ENCODE assay signal across 8 mouse cellular contexts in genomic region chr4:125850300-125850699, GRCm38 (mm10).
DNase-seq lines count a peak whose midpoint lies in the region; ATAC-seq and TF ChIP-seq lines count a peak whose summit lies in the region.

No protein-coding gene starts in this region.

- no peaks in the 10 kb centered on the region for H3K27me3 ChIP-seq in midbrain, embryonic 14.5 days (ENCODE audit: control insufficient read depth, insufficient read depth, low read length)

- H3K9ac ChIP-seq in midbrain, embryonic 14.5 days (replicated peaks; ENCODE audit: low read length) = no peak overlapping the region

- no peak for ATAC-seq in midbrain, embryonic 14.5 days (ENCODE audit: low FRiP score, low TSS enrichment)

- H3K4me2 ChIP-seq in midbrain, embryonic 14.5 days (ENCODE audit: low read length) = no peak overlapping the region

- peak; percentile 60 for TF ChIP-seq CTCF in gastrocnemius, adult 2 months (IDR thresholded peaks at IDR 0.05)

- H3K9me3 ChIP-seq in midbrain, embryonic 14.5 days (ENCODE audit: control insufficient read depth, low read length) = no peaks in the 10 kb centered on the region

- DNase-seq in gastrocnemius, adult 2 months = peak; percentile 46
- DNase-seq in gastrocnemius, postnatal 25 days = no peak
- peak; percentile 41 for DNase-seq in 3T3-L1 (ENCODE audit: low read depth, low spot score)
- DNase-seq in adrenal gland, adult 2 months = peak; percentile 68
- DNase-seq in embryo, embryonic 11 days = peak; percentile 64
- DNase-seq in layer of hippocampus, adult 9-11 months = peak; percentile 33
- peak; percentile 83 for DNase-seq in midbrain, embryonic 14.5 days
- peak; percentile 23 for DNase-seq in thymus, postnatal 25 days

- H3K4me1 ChIP-seq in midbrain, embryonic 14.5 days (ENCODE audit: control insufficient read depth, insufficient read depth, low read length) = no peaks in the 10 kb centered on the region

- intact Hi-C loops in gastrocnemius, adult 2 months (cut with DNase I) = no loop called here

- no peaks in the 10 kb centered on the region for H3K36me3 ChIP-seq in midbrain, embryonic 14.5 days (ENCODE audit: control insufficient read depth, insufficient read depth, low read length)

- WGBS in midbrain, embryonic 14.5 days = 3% methylated on average over 4 of the region's 4 CpGs

- no peak overlapping the region for H3K27ac ChIP-seq in gastrocnemius, adult 2 months
- H3K27ac ChIP-seq in midbrain, embryonic 14.5 days (replicated peaks; ENCODE audit: low read depth, low read length) = no peak overlapping the region

- H3K4me3 ChIP-seq in gastrocnemius, adult 2 months = no peak overlapping the region
- no peak overlapping the region for H3K4me3 ChIP-seq in midbrain, embryonic 14.5 days (replicated peaks; ENCODE audit: low read depth, low read length)
